Mouse (Mus musculus): ENCODE measurements around the gene Clta. TPM values are rescaled to one million over a fixed set of nuclear protein-coding genes. Genes with fewer than 3 reads are reported as not detected.
A peak's percentile ranks its signal among the peaks of the same experiment; 100 is the strongest.

Gene Clta
- total and polyA plus RNA-seq, 3 experiments: 301 to 454 (median 450) TPM

DNA sequence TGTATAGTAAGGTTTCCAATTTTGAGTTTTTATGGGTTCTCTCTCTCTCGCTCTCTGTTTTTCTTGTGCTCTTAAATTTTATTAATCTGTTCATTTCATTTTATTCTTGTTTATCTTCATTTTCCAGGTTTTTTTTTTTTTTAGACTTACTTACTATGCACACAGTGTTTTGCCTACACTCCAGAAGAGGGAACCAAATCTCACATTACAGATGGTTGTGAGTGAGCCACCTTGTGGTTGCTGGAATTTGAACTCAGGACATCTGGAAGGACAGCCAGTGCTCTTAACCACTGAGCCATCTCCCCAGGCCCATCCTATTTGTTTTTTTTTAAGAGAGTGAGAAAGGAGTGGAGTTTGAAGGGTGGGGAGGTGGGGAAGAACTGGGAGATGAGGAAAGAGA is 5.9 kb downstream of the Clta start:
- no peak for DNase-seq (ENCODE audit: extremely low read depth)
- Histone ChIP-seq H3K9me3 (replicated peaks; ENCODE audit: low read length) (no peaks in the 10 kb centered on the region), H3K27ac (ENCODE audit: insufficient read depth, low read depth) (no peak overlapping the region), H3K4me2 (ENCODE audit: insufficient read depth, low read depth, poor library complexity, severe bottlenecking) (no peak overlapping the region), H3K4me1 (ENCODE audit: control insufficient read depth in 1 of 2, insufficient read depth in 2 of 2) (peaks cover 3 to 21% of the 10 kb centered on the region in 2 experiments; a peak in 3 of 4 replicates), H3K9ac (ENCODE audit: insufficient read depth, low read depth) (no peak overlapping the region), H3K36me3 (replicated peaks in 1 of 2; ENCODE audit: control insufficient read depth in 1 of 2, insufficient read depth in 1 of 2, low read length in 1 of 2) (peaks cover 0 to 34% of the 10 kb centered on the region in 2 experiments), H3K79me2 (replicated peaks; ENCODE audit: control insufficient read depth, extremely low read depth, insufficient read depth, poor library complexity, severe bottlenecking) (peaks cover 26% of the 10 kb centered on the region), H3K27me3 (replicated peaks) (no peaks in the 10 kb centered on the region), H3K4me3 (replicated peaks in 1 of 3; ENCODE audit: low read depth in 2 of 3, low read length in 2 of 3, poor library complexity in 1 of 3) (no peak overlapping the region)
- dilution Hi-C loops (cut with MboI; ENCODE audit: extremely low pct_ligation_motif_present, extremely low pct_unique_long_range_greater_than_20kb, low sequenced_read_pairs) (no loop called here), in situ Hi-C loops (cut with MboI; ENCODE audit: low pct_ligation_motif_present, low pct_unique_long_range_greater_than_20kb, low sequenced_read_pairs) (no loop called here)
- TF ChIP-seq ZNF384 (IDR thresholded peaks at IDR 0.05; ENCODE audit: low read depth, low read length): peak; percentile 35; the same call in 1 of the 2 replicates
- TF ChIP-seq BHLHE40 (IDR thresholded peaks at IDR 0.05; ENCODE audit: low read depth, low read length): no peak
- TF ChIP-seq CTCF (conservative IDR thresholded peaks at IDR 0.05 in 1 of 2, IDR thresholded peaks at IDR 0.05 in 1 of 2; ENCODE audit: low read depth in 2 of 2, low read length in 2 of 2): peak in 1 of 2 experiments; percentile 69; a peak in 2 of 4 replicates
- TF ChIP-seq JUND (conservative IDR thresholded peaks at IDR 0.05; ENCODE audit: low read depth, low read length): no peak
- peak; percentile 23; the same call in 1 of the 2 replicates for TF ChIP-seq SMC3 (IDR thresholded peaks at IDR 0.05; ENCODE audit: low read depth, low read length)

DNA sequence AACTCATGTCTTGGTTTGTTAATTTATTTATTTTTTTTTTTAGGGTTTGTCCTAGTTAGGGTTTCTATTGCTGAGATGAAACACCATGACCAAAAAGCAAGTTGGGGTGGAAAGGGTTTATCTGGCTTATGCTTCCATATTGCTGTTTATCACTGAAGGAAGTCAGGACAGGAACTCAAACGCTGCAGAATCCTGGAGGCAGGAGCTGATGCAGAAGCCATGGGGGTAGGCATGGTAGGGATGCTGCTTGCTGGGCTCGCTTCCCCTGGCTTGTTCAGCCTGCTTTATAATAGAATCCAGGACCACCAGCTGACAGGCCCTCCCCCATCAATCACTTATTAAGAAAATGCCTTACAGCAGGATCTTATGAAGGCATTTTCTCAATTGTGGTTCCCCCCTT is 6.6 kb downstream of the Clta start:
- H3K27ac ChIP-seq (ENCODE audit: insufficient read depth, low read depth): no peak overlapping the region
- dilution Hi-C loops (cut with MboI; ENCODE audit: extremely low pct_ligation_motif_present, extremely low pct_unique_long_range_greater_than_20kb, low sequenced_read_pairs): no loop called here
- DNase-seq (ENCODE audit: extremely low read depth): no peak
- in situ Hi-C loops (cut with MboI; ENCODE audit: low pct_ligation_motif_present, low pct_unique_long_range_greater_than_20kb, low sequenced_read_pairs): no loop called here
- H3K4me3 ChIP-seq (replicated peaks in 1 of 3; ENCODE audit: low read depth in 2 of 3, low read length in 2 of 3, poor library complexity in 1 of 3): no peak overlapping the region
- no peak for TF ChIP-seq POLR2AphosphoS2 (IDR thresholded peaks at IDR 0.05; ENCODE audit: low read depth, low read length)
- H3K9me3 ChIP-seq (replicated peaks; ENCODE audit: low read length): no peaks in the 10 kb centered on the region
- H3K9ac ChIP-seq (ENCODE audit: insufficient read depth, low read depth): no peak overlapping the region
- peaks cover 33% of the 10 kb centered on the region for H3K79me2 ChIP-seq (replicated peaks; ENCODE audit: control insufficient read depth, extremely low read depth, insufficient read depth, poor library complexity, severe bottlenecking)
- no peak overlapping the region for H3K4me2 ChIP-seq (ENCODE audit: insufficient read depth, low read depth, poor library complexity, severe bottlenecking)
- no peaks in the 10 kb centered on the region for H3K27me3 ChIP-seq (replicated peaks)
- peaks cover 2 to 38% of the 10 kb centered on the region in 2 experiments for H3K36me3 ChIP-seq (replicated peaks in 1 of 2; ENCODE audit: control insufficient read depth in 1 of 2, insufficient read depth in 1 of 2, low read length in 1 of 2)
- H3K4me1 ChIP-seq (ENCODE audit: control insufficient read depth in 1 of 2, insufficient read depth in 2 of 2): peaks cover 5 to 27% of the 10 kb centered on the region in 2 experiments; a peak in 3 of 4 replicates

DNA sequence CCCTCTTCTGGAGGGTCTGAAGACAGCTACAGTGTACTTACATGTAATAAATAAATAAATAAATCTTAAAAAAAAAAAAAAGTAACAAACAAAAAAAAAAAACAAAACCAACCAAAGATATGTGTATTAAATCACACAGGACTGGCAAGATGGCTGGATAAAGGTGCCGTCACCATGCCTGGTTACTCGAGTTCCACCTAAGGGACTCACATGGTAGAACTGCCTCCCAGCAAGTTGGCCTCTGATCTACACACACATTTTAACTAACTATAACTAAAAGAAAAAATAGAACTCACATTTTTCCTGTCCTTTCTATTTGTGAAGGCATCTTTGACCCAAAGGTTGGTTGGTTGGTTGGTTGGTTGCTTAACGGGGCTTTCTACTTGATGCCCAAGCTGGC is 7.5 kb downstream of the Clta start:
- H3K27me3 ChIP-seq (replicated peaks): no peaks in the 10 kb centered on the region
- peaks cover 2 to 43% of the 10 kb centered on the region in 2 experiments for H3K36me3 ChIP-seq (replicated peaks in 1 of 2; ENCODE audit: control insufficient read depth in 1 of 2, insufficient read depth in 1 of 2, low read length in 1 of 2)
- peaks cover 6 to 36% of the 10 kb centered on the region in 2 experiments; a peak in 3 of 4 replicates for H3K4me1 ChIP-seq (ENCODE audit: control insufficient read depth in 1 of 2, insufficient read depth in 2 of 2)
- H3K9me3 ChIP-seq (replicated peaks; ENCODE audit: low read length): no peaks in the 10 kb centered on the region
- no peak for DNase-seq (ENCODE audit: extremely low read depth)
- in situ Hi-C loops (cut with MboI; ENCODE audit: low pct_ligation_motif_present, low pct_unique_long_range_greater_than_20kb, low sequenced_read_pairs): no loop called here
- H3K27ac ChIP-seq (ENCODE audit: insufficient read depth, low read depth): no peak overlapping the region
- H3K4me2 ChIP-seq (ENCODE audit: insufficient read depth, low read depth, poor library complexity, severe bottlenecking): peak overlapping the region; percentile 67
- dilution Hi-C loops (cut with MboI; ENCODE audit: extremely low pct_ligation_motif_present, extremely low pct_unique_long_range_greater_than_20kb, low sequenced_read_pairs): no loop called here
- H3K4me3 ChIP-seq (replicated peaks in 1 of 3; ENCODE audit: low read depth in 2 of 3, low read length in 2 of 3, poor library complexity in 1 of 3): peak overlapping the region; percentile 63 to 90 (median 85)
- TF ChIP-seq ZNF384 (IDR thresholded peaks at IDR 0.05; ENCODE audit: low read depth, low read length): peak; percentile 19; the same call in 1 of the 2 replicates
- no peak for TF ChIP-seq ELF1 (IDR thresholded peaks at IDR 0.05; ENCODE audit: low read depth, low read length)
- TF ChIP-seq USF2 (conservative IDR thresholded peaks at IDR 0.05; ENCODE audit: low read depth, low read length): no peak
- H3K79me2 ChIP-seq (replicated peaks; ENCODE audit: control insufficient read depth, extremely low read depth, insufficient read depth, poor library complexity, severe bottlenecking): peaks cover 43% of the 10 kb centered on the region
- peak overlapping the region; percentile 98 for H3K9ac ChIP-seq (ENCODE audit: insufficient read depth, low read depth)

All from CH12.LX (cell line).